Mouse (Mus musculus): ENCODE data around the gene Igsf23. TPM values are rescaled to one million over a fixed set of nuclear protein-coding genes. Genes with fewer than 3 reads are reported as not detected.
A peak's percentile ranks its signal among the peaks of the same experiment; 100 is the strongest.
"Not testable (repeated sequence)": the region's sequence is repeated elsewhere in the genome, so short reads cannot be mapped to it uniquely, and the experiment has no call there.

Igsf23 gene
- 0.21 and 0.41 TPM in 2 replicates for polyA plus RNA-seq (2016; fragmentation: Nextera tagmentation; extraction: Ambion mirVana)

GRCm38 (mm10) chr7:19950589-19950988 is at the start of gene Igsf23:
Gene Igsf23, minus strand, starts transcription at chr7:19950756.
- Histone ChIP-seq H3K27me3 (ENCODE audit: insufficient read depth, poor library complexity, severe bottlenecking) (no peaks in the 10 kb centered on the region), H3K27ac (no peak within 1 kb of the TSS), H3K36me3 (no peaks in the 10 kb centered on the region), H3K9me3 (no peaks in the 10 kb centered on the region; the same call in 1 of the 2 replicates), H3K4me1 (replicated peaks) (peaks cover 24% of the 10 kb centered on the region), H3K4me3 (no peak within 1 kb of the TSS)
- WGBS = 52% methylated on average over 9 of the region's 9 CpGs
- DNase-seq (ENCODE audit: low spot score) = no peak

- peaks cover 34% of the 10 kb centered on the region for H3K9me3 ChIP-seq
- not testable (repeated sequence) for H3K36me3 ChIP-seq; H3K27me3 ChIP-seq (ENCODE audit: insufficient read depth, poor library complexity, severe bottlenecking); H3K27ac ChIP-seq; H3K4me1 ChIP-seq (replicated peaks); DNase-seq (ENCODE audit: low spot score); H3K4me3 ChIP-seq
- WGBS = 61% methylated on average over 3 of the region's 3 CpGs
Measured at GRCm38 (mm10) chr7:19996721-19997120, 46.2 kb upstream of the Igsf23 start.

GRCm38 (mm10) chr7:19991165-19991564 is 40.6 kb upstream of the Igsf23 start, which contains the start of gene Nlrp9b:
Gene Nlrp9b, plus strand, starts transcription at chr7:19991465.
- H3K4me3 ChIP-seq; H3K27me3 ChIP-seq (ENCODE audit: insufficient read depth, poor library complexity, severe bottlenecking); H3K27ac ChIP-seq; DNase-seq (ENCODE audit: low spot score); H3K4me1 ChIP-seq (replicated peaks); H3K36me3 ChIP-seq: not testable (repeated sequence)
- 65% methylated on average over 8 of the region's 8 CpGs for WGBS
- H3K9me3 ChIP-seq = peaks cover 45% of the 10 kb centered on the region

GRCm38 (mm10) chr7:19971516-19971915 is 21.0 kb upstream of the Igsf23 start:
- 89% methylated on average over 4 of the region's 4 CpGs for WGBS
- no peak for DNase-seq (ENCODE audit: low spot score)
- Histone ChIP-seq H3K27ac (no peak overlapping the region), H3K4me3 (no peak overlapping the region), H3K4me1 (replicated peaks) (no peaks in the 10 kb centered on the region), H3K27me3 (ENCODE audit: insufficient read depth, poor library complexity, severe bottlenecking) (no peaks in the 10 kb centered on the region), H3K36me3 (no peaks in the 10 kb centered on the region), H3K9me3 (peaks cover 59% of the 10 kb centered on the region)

DNA sequence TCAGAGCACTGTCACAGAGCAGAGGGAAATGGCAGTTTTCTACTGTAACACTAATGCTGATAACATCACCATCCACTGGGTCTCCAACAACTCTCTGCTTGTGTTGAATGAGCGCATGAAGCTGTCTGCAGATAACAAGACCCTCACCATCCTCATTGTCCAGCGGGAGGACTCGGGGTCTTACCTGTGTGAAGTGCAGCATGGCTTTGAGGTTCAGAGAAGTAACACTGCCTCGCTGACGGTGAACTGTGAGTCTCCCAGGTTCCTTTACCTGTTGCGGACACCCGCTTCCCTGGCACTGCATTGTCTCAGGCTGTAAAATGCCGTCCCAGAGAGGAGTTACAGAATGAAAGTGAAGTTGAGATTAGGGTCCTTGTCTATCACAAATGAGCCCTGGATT is 19.6 kb upstream of the Igsf23 start:
- Histone ChIP-seq H3K27ac (no peak overlapping the region), H3K4me1 (replicated peaks) (no peaks in the 10 kb centered on the region), H3K4me3 (no peak overlapping the region), H3K9me3 (peaks cover 59% of the 10 kb centered on the region), H3K27me3 (ENCODE audit: insufficient read depth, poor library complexity, severe bottlenecking) (no peaks in the 10 kb centered on the region), H3K36me3 (no peaks in the 10 kb centered on the region)
- 90% methylated on average over 8 of the region's 8 CpGs for WGBS
- no peak for DNase-seq (ENCODE audit: low spot score)

GRCm38 (mm10) chr7:19969541-19970090 is 19.1 kb upstream of the Igsf23 start:
- WGBS = 94% methylated on average over 4 of the region's 4 CpGs
- no peaks in the 10 kb centered on the region for H3K4me1 ChIP-seq (replicated peaks)

GRCm38 (mm10) chr7:19969106-19969505 is 18.6 kb upstream of the Igsf23 start:
- 70% methylated on average over 3 of the region's 3 CpGs for WGBS
- peaks cover 48% of the 10 kb centered on the region for H3K9me3 ChIP-seq
- no peak for DNase-seq (ENCODE audit: low spot score)
- H3K4me3 ChIP-seq = no peak overlapping the region
- H3K27ac ChIP-seq = no peak overlapping the region
- H3K4me1 ChIP-seq (replicated peaks) = no peaks in the 10 kb centered on the region
- H3K27me3 ChIP-seq (ENCODE audit: insufficient read depth, poor library complexity, severe bottlenecking) = no peaks in the 10 kb centered on the region
- H3K36me3 ChIP-seq = no peaks in the 10 kb centered on the region

More at GRCm38 (mm10) chr7:19969541-19970090, 19.1 kb upstream of the Igsf23 start:
- H3K4me3 ChIP-seq = no peak overlapping the region
- no peak overlapping the region for H3K27ac ChIP-seq
- no peaks in the 10 kb centered on the region for H3K36me3 ChIP-seq
- H3K27me3 ChIP-seq (ENCODE audit: insufficient read depth, poor library complexity, severe bottlenecking) = no peaks in the 10 kb centered on the region
- DNase-seq (ENCODE audit: low spot score) = no peak
- H3K9me3 ChIP-seq = peaks cover 53% of the 10 kb centered on the region

- no peaks in the 10 kb centered on the region for H3K27me3 ChIP-seq (ENCODE audit: insufficient read depth, poor library complexity, severe bottlenecking)
- H3K9me3 ChIP-seq = peaks cover 22% of the 10 kb centered on the region
- H3K4me1 ChIP-seq (replicated peaks) = no peaks in the 10 kb centered on the region
- 85% methylated on average over 7 of the region's 7 CpGs for WGBS
- H3K27ac ChIP-seq = no peak within 1 kb of the TSS
- no peaks in the 10 kb centered on the region for H3K36me3 ChIP-seq
- no peak for DNase-seq (ENCODE audit: low spot score)
- H3K4me3 ChIP-seq = no peak within 1 kb of the TSS
Measured at GRCm38 (mm10) chr7:19964985-19965579, 14.5 kb upstream of the Igsf23 start, which contains the start of gene Ceacam20. Gene Ceacam20, plus strand, starts transcription at chr7:19965412.

DNA sequence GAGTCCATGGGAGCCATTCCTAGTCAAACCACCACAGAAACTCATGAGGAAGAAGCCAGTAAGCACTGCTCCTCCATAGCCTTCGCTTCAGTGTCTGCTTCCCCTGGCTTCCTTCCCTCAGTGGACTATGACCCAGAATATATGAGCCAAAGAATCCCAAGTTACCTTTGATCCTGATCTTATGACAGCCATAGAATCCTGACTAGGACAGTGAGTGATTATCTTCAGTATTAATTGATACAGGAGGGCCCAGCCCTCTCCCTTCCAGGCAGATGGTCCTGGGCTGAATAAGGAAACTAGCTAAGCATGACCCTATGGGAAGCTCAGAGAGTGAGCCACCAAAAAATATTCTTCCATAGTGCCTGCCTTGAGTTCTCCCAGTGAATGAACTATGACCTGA is 11.9 kb upstream of the Igsf23 start:
- Histone ChIP-seq H3K4me1 (replicated peaks) (no peaks in the 10 kb centered on the region), H3K27ac (no peak overlapping the region), H3K9me3 (peaks cover 12% of the 10 kb centered on the region; the same call in 1 of the 2 replicates), H3K4me3 (no peak overlapping the region), H3K36me3 (no peaks in the 10 kb centered on the region), H3K27me3 (ENCODE audit: insufficient read depth, poor library complexity, severe bottlenecking) (no peaks in the 10 kb centered on the region)
- no peak for DNase-seq (ENCODE audit: low spot score)
- 66% methylated on average over 1 of the region's 1 CpGs for WGBS

DNA sequence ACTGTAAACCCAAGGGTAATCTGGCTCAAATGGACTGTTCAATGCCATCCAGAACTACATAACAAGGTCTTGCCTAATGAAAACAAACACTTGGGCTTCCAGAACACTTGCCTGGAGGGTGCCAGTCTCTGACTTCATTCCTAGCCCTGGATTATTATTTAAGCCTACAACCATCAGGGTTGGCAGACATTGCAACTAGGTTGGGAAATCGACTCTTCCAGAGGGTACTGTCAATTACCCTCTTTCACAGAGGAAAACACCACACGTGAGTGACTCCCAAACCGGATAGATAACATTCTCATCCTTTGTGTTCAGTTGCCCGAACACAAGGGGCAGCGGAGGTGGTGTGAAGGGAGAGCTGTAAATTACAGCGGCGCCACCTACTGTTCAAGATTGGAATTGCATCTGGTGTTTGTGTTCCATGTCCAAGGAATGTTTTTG is 5.8 kb upstream of the Igsf23 start:
- H3K27ac ChIP-seq = no peak overlapping the region
- no peaks in the 10 kb centered on the region for H3K36me3 ChIP-seq
- DNase-seq (ENCODE audit: low spot score) = peak; percentile 85
- H3K9me3 ChIP-seq = no peaks in the 10 kb centered on the region; the same call in 1 of the 2 replicates
- peaks cover 19% of the 10 kb centered on the region for H3K4me1 ChIP-seq (replicated peaks)
- no peak overlapping the region for H3K4me3 ChIP-seq
- H3K27me3 ChIP-seq (ENCODE audit: insufficient read depth, poor library complexity, severe bottlenecking) = no peaks in the 10 kb centered on the region
- 5% methylated on average over 7 of the region's 7 CpGs for WGBS

DNA sequence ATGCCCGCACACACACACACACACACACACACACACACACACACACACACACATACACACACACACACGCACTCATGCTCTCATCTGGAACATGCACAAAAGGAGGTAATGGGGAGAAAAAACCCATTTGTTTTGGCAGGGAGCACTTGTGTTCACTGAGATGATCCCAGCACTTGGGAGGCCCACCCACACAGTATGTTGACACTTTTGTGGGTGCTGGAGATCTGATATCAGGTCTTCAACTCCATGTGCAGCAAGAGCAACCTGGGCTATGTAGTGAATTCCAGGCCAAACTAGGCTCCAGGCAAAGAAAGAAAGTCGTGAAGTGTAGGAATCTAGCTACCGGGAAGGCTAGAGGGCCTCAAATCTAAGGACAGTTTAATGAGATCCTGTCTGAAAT is 5.3 kb upstream of the Igsf23 start:
- Histone ChIP-seq H3K36me3 (no peaks in the 10 kb centered on the region), H3K27me3 (ENCODE audit: insufficient read depth, poor library complexity, severe bottlenecking) (no peaks in the 10 kb centered on the region), H3K27ac (no peak overlapping the region), H3K4me1 (replicated peaks) (peaks cover 19% of the 10 kb centered on the region), H3K9me3 (no peaks in the 10 kb centered on the region), H3K4me3 (no peak overlapping the region)
- DNase-seq (ENCODE audit: low spot score) = no peak
- 86% methylated on average over 4 of the region's 4 CpGs for WGBS

GRCm38 (mm10) chr7:19953054-19953453 is 2.5 kb upstream of the Igsf23 start:
- Histone ChIP-seq H3K27me3 (ENCODE audit: insufficient read depth, poor library complexity, severe bottlenecking) (no peaks in the 10 kb centered on the region), H3K4me3 (no peak overlapping the region), H3K4me1 (replicated peaks) (peaks cover 24% of the 10 kb centered on the region), H3K9me3 (no peaks in the 10 kb centered on the region; the same call in 1 of the 2 replicates), H3K36me3 (no peaks in the 10 kb centered on the region), H3K27ac (peak overlapping the region; percentile 23; the same call in 1 of the 2 replicates)
- 39% methylated on average over 9 of the region's 9 CpGs for WGBS
- peak; percentile 14 for DNase-seq (ENCODE audit: low spot score)

DNA sequence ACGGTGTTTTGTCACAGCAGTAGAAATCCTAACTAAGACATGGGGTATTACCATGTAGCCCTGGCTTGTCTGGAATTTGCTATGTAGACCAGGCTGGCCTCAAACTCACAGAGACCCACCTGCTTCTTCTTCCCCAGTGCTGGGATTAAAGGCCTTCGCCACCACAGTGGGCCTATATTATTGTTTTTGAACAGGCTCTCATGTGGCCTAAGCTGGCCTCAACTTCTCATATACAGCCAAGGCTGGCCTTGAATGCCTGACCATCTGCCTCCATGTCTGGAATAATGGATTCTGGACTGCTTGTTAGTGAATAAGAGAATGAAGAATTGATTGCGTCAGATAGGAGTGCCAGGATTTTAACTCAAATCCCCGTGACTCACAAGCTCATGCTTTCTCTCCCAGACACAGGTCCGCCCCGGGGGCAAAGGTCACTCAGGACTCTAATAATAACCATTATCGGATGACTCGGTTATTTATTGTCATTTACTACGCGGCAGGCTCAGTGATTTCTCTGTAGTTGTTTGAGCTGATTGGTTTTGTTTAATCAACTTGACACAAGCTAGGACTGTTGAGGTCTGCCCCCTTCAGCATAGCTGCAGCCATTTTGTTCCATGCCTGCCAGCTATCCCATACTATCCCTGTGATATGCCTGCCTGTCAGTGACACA is 1.9 kb upstream of the Igsf23 start:
- DNase-seq (ENCODE audit: low spot score) = no peak
- Histone ChIP-seq H3K4me1 (replicated peaks) (peaks cover 24% of the 10 kb centered on the region), H3K4me3 (no peak overlapping the region), H3K9me3 (no peaks in the 10 kb centered on the region; the same call in 1 of the 2 replicates), H3K27ac (peak overlapping the region; percentile 29; the same call in 1 of the 2 replicates), H3K36me3 (no peaks in the 10 kb centered on the region), H3K27me3 (ENCODE audit: insufficient read depth, poor library complexity, severe bottlenecking) (no peaks in the 10 kb centered on the region)
- 52% methylated on average over 10 of the region's 10 CpGs for WGBS
